Mouse (Mus musculus) heart, postnatal 0 days (tissue): ENCODE results near the gene Rnf40.

Experiments
- CTCF ChIP-seq: IDR thresholded peaks from 2 replicates; pipeline ENCODE4 v1.5.1; 2016; ENCODE audit warnings: antibody characterized with exemption, control low read depth, low read depth
- EP300 ChIP-seq: IDR thresholded peaks from 2 replicates; pipeline ENCODE4 v1.6.1; 2016; ENCODE audit warnings: antibody characterized with exemption, low read depth

DNA sequence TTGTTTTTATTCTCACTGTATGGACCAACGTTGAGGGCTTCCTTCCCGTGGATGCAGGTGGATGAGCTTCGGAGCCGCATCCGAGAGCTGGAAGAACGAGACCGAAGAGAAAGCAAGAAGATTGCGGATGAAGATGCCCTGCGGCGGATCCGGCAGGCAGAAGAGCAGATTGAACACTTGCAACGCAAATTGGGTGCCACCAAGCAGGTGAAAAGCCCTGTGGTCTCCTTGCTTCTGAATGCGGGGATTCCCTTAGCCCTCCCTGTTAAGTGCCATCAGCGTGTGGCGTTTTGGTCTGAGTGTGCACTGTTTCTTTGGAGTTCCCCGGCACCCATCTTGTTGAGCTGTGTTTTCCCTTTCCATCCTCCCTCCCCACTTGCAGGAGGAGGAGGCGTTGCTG, 8.2 kb downstream of the Rnf40 start:
- no peak for TF ChIP-seq CTCF
- no peak for TF ChIP-seq EP300
